Mouse (Mus musculus) cortical plate, adult 2 months (tissue): ENCODE measurements at regions not wholly inside any gene's neighbourhood (a gene's known extent, or its start where the extent isn't known, plus 50 kb on each side); places are given as distances from the start of the nearest gene placed in this dataset.

Experiments used
- CTCF ChIP-seq: fragments of 200-500 bp; IDR thresholded peaks from 2 replicates; pipeline ENCODE4 v1.5.1; 2011; ENCODE audit warnings: mild to moderate bottlenecking, control low read depth, low read length; ENCODE audit not compliant: insufficient read depth; ENCODE audit errors: extremely low read depth
- POLR2A ChIP-seq: fragments of 200-500 bp; IDR thresholded peaks from 2 replicates; pipeline ENCODE4 v1.6.1; 2011; ENCODE audit warnings: mild to moderate bottlenecking, low read length, control low read depth; ENCODE audit not compliant: insufficient read depth; ENCODE audit errors: extremely low read depth

- TF ChIP-seq POLR2A: no peak
- TF ChIP-seq CTCF: no peak
Observed at GRCm38 (mm10) chr2:169461491-169462039, 126.0 kb downstream of the Gm11011 start.
